Mouse (Mus musculus): ENCODE results near the gene Nog.
A peak's percentile ranks its signal among the peaks of the same experiment; 100 is the strongest.

DNA sequence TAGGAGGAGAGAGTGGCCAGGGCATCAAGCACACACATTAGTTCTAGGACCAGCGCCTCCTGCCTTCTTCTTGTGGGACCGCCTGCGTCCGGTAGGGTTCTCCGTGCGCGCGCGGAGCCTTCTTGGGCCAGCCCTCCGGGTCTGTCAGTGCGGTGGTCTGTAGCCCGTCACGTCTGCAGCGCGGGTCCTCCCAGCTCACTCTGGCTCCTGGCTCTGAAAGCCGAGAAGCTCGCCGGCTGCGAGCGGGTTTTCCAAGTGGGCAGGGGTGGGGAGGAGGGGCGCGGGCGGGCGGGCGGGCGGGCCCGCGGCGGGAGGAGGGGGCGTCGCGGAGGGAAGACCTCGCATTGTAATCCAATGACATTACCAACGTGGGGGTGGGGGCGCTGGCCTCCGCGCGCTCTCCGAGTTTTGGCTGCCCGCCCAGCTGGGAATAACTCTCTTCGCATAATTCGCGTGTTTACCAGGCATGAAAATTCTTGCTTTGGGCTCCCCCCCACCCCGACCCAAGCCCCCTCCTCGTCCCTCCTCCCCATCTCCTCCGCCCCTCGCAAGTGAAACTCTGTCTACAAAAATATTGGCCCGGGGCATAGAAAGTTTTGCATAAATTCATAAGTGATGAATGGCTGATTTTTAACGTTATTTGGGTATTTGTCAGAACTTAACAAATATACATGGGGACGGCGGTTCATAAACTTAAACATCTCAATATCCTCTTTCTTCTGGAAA, 3.7 kb downstream of the Nog start:
- TF ChIP-seq CEBPB (IDR thresholded peaks at IDR 0.05; ENCODE audit: insufficient read depth, poor library complexity, severe bottlenecking) (no peak), POLR2A (IDR thresholded peaks at IDR 0.05; ENCODE audit: insufficient read length, low read depth) (peak; percentile 55), MAX (IDR thresholded peaks at IDR 0.05; ENCODE audit: low read depth) (no peak), REST (IDR thresholded peaks at IDR 0.05; ENCODE audit: insufficient read depth, insufficient read length) (no peak), MYOG (IDR thresholded peaks at IDR 0.05; ENCODE audit: control insufficient read depth in 1 of 3, insufficient read depth in 1 of 3, insufficient read length in 2 of 3, low read depth in 2 of 3) (no peak), TCF12 (IDR thresholded peaks at IDR 0.05; ENCODE audit: insufficient read depth, poor library complexity, severe bottlenecking) (no peak), USF1 (IDR thresholded peaks at IDR 0.05; ENCODE audit: low read depth) (no peak), POLR2AphosphoS2 (IDR thresholded peaks at IDR 0.05; ENCODE audit: insufficient read length, low read depth) (peak; percentile 30)
